Mouse (Mus musculus) testis, adult 2 months (tissue): Measurements from ENCODE around the gene Olfr1375.

ENCODE experiments used
- CTCF ChIP-seq: fragments of 200-500 bp; IDR thresholded peaks from 2 replicates; pipeline ENCODE4 v1.5.1; 2012; ENCODE audit warnings: low read depth, mild to moderate bottlenecking, inconsistent platforms, low read length, moderate library complexity; ENCODE audit not compliant: control insufficient read depth, insufficient read depth, insufficient replicate concordance
- POLR2A ChIP-seq: fragments of 200-500 bp; IDR thresholded peaks from 2 replicates; pipeline ENCODE4 v1.6.1; 2012; ENCODE audit warnings: low read depth, mild to moderate bottlenecking, inconsistent platforms, low read length, moderate library complexity; ENCODE audit not compliant: control insufficient read depth

DNA sequence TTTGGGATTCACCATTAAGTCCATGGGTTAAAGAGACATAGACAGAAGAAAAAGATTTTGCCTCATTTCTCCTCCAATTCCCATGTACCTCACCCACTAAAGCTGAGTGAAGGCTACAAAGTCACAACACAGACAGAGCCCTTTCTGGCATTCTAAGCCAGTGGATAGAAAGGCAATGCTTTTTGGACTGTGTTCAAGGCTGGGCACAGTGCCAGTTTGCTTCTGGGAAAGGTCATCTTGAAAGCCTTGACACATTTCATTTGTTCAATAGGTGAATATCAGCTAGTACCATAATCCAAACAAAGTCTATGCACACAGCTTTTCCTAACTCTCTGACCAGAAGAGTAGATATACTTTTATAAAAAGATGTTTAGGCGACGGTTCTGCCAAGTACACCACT, 12.0 kb upstream of the Olfr1375 start:
- TF ChIP-seq CTCF (no peak), POLR2A (no peak)
